Mouse (Mus musculus) right cerebral cortex, postnatal 4 days (tissue): ENCODE results near the gene Fam173b.

Experiments
- DNase-seq: peaks from one replicate; pipeline ENCODE4 v3.0.0-alpha.2; 2022

Gene Fam173b

DNA sequence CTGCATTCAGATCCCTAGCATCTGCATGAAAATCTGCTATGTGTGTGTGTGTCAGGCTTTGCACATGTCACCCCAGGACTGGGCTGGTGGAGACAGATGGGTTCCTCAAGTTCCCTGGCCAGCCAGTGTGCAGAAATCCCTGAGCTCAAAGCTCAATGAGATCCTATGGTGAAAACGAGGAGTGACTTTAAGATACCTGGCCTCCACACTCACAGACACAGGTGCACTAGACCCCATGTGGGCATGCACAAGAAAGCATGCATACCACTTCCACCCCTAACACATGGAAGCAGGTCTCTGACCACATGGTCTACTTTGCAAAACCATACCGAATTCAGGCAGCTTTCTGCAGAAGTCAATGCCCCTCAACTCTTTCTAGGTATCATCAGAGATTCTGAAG is 13.9 kb upstream of the Fam173b start:
- DNase-seq, result no peak

DNA sequence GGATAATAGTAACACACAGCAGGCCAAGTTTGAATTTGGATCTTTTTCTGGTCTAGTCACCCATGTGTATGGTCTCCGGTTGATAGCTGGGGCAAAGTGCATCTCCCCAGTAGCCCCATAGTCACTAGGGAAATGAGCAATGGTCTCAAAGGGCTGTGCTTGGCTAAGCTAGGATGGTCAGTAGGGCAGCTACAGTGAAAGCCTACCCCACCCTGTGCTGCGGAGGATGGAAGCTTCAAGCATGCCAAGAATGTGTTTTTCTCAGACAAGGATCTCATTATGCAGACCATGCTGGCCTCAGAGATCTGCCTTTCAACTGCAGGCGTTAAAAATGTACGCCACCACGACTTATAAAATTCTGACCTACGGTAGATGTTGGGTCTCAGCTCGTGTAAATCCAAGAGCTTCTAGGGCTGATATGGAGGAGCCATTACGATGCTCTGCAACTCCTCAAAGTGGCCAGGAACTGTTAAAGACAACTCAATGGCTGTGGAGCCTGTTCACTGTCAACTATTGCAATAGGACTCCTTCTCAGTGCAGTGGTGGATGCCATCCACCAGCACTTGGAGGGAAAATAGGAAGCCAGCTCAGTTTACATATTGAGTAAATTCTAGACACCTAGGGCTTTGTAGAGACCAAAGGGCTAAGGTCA is 12.5 kb upstream of the Fam173b start:
- DNase-seq, result no peak

DNA sequence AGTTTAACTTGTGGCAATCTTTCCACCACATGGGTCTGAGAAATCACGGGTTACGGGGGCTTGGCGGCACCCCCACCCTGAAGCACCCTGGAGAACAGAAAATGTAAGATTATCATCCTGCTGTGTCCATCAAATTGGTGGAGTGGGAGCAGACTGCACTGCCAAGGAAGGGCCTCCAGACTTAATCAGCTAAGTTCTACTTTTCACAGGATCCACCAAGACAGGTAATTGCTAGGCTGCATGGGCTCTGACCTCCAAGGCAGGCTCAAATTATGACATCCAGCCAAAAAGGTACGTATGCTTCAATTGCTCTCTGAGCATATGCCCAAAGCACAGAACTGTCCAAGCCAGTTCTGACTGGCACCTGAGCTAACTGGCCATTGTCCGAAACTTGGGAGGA is 11.5 kb upstream of the Fam173b start:
- DNase-seq, result no peak

DNA sequence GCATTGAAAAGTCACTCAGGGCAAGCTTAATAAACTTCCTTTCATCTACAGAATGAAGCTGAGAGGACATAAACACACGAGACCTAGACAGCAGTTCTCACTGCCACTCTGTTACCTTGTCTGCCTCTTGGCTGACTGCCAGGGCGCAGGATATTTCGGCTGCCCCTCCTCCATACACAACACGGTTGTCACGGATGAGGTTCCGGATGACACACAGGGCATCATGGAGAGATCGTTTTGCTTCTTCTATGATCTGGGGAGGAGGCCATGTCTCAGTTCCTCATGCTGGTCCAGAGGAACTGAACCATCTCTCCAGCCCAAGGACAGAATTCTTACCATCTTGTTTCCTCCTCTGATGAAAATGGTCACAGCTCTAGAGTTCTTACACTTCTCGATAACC is 9.1 kb upstream of the Fam173b start:
- no peak for DNase-seq

DNA sequence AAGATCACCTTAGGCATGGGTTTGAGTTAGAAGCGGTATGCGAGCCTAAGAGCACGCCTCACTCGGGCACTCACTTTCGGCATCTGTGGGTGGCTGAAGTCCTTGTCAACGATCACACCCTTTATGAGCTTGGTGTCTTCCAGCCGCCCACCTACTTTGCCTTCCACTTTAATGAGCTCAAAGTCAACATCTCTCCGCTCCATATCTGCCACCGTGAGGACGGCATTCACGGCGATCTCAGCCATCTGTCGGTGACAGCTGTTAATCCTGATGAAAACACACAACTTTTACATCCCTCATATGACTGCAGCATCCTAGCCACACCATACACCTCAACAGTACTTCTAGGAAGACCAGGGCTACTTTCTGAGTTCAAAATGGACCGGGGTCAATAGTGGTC is 7.4 kb upstream of the Fam173b start:
- no peak for DNase-seq

DNA sequence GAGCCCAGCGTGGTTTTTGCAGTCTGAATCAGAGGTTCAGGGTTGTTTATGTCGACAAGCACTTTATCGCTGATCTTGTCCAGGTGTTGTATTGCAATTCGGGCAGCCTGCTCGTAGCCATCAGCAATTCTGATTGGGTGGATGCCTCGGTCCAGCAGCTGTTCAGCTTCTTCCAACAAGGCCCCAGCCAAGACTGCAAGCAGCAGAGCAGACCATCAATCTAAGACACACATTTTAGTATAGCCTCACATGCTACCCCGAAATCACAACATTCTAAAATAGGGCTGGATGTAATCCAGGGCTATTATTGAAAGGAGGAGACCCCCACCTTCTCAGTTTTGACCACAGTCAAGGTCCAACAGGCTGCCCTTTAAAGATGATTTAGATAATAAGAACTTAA is 6.0 kb upstream of the Fam173b start:
- DNase-seq, result no peak

DNA sequence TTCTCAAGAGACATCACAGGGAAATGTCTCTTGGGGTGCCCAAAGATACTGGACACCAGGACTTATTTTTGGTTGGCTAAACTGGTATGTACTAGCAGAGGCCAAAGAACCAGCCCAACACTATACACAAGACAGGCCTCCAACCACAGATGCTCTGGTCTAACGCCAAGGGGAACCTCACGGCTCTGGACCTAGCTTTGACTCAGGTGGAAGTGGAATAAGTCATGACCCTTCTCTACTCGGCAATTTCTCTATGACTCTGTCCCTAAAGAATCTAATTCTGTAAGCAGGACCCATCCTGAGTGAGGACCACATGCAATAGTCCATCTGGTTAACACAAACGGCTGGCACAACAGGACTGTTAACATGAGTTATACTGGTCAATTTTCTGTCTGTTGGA is 1.8 kb upstream of the Fam173b start:
- DNase-seq, result no peak

DNA sequence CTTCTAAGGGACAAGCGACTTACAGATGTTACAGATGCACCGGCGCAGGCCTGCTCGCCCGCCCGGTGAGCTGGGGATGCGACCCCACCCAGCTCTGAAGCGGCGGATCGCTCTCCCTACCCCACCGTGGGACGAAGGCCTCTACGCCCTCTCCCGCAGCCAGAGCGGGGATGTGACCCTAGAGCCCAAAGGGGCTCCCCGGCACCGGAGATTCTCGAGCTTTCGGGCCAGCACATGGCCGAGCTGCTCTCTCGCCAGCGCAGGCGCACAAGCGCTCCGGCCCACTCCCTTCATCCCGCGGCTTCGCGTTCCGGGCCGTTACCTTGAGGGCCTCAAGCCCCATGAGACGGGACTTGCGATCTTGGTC is 390 bp upstream of the Fam173b start:
- no peak for DNase-seq

DNA sequence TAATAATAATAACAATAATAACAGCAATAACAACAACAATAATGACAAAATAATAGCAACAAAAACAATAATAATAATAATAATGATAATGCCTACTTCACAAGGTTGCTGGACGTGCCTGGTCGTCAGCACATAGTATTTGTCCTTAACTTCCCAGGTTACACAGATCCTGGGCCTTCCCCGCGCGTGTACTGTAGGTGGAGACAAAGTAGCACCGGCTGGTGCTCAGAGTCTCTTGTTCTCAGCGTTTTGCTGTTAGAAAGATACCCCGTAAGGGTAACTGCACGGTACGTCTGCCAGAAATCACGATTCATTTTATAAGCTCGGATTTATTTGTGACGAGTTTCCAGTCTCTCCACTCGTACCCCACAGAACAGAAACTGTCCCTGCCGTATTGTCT is 774 bp downstream of the Fam173b start:
- peak; percentile 63 for DNase-seq

DNA sequence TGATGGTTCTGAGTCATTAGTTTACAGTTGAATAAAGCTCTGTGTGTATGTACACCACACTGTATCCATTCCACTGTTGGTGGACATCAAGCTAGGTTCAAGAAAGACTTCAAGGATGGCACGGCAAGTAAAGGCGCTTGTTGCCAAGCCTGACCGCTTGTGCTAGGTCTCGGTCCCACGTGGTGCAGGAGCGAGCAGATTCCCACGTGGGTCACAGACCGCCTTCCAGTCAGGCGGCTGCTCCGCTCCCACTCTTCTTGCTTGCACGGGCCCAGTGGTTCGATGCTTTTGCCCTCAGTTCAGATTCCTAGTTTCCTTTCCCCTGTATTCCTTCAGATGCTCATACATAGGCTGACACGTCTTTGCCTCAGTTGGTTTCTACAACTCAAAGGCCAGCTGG is 1.5 kb downstream of the Fam173b start:
- no peak for DNase-seq

DNA sequence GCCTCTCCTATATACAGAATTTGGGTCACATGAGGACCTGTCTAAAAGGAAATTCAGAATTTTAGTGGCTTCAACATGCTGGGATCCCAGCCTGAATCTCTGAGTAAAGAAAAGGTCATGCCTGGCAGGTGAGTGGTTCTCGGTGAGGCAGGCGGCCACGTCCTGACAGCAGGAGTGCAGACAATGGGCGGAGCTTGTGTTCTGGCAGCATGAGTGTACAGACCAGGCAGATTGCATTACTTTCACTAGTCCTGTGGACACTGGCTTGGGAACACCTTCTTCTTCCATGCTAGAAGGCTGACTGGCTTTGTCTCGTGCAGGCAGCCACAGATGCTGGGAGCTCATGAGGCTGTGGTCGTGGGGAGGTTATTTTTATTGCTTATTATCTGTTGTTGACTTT is 5.2 kb downstream of the Fam173b start:
- DNase-seq, result no peak

DNA sequence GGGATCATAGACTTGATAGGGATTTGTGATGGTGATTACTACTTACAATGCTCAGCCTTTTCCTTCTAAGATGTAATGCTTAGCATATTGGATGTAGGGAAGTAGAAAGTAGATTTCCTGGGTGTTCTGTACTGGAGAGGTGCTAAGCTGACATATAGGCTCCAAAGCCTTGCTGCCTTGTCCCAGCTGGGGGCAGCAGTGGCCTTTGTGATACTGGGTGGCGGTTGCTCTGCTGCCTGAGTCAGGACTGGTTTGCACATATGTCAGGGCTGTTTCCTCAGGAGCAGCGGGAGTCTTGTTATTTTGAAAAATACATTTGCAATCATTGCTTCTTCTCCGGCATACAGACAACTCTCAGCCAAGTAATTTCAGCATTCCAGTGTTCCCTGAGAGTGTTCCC is 9.4 kb downstream of the Fam173b start:
- peak; percentile 58 for DNase-seq

DNA sequence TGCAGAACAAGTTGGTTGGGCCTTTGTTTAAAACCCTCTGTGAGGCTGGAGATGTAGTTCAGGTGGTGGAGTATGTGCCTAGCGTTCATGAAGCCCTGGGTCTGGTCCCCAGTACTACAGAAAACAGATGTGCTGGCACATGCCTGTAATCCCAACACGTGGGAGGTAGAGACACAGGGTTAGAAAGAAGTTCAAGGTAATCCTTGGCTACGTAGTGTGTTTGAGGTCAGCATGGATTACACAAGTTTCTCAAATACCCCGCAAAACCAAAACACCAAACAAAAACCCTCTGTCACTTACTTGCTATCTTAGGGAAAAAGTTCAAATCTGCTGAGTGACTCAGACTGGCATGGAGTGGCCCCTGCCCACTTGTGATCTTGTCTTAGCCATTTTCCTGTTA is 10.3 kb downstream of the Fam173b start:
- no peak for DNase-seq

DNA sequence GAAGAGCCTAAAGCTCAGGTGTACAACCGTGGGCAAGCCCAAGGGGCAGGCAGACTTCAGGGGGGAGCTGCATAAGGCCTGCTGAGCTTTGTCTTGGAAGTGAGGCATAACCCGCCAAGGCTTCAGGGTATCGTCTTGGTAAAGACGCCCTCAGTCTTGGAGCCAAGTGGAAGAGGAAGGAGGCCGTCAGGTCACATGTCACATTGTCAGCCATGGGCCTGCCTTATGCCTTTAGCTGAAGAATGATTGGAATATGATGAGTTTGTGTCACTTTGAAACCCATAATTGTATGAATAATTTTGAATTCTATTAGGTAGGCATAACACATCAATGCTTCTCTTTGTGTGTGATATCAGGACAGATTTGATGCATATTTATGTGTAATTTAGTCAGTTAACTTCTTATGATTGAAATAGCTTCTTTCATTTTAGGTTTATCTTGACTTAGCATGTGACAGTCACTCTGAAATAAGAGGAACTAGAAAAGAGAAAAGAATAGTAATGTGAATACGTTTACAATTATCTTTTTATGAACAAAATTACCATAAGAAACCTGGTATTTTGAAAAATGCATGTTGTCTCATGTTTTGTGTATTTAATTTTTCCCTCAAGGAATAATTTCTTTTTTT is 12.3 kb downstream of the Fam173b start:
- DNase-seq, result no peak

DNA sequence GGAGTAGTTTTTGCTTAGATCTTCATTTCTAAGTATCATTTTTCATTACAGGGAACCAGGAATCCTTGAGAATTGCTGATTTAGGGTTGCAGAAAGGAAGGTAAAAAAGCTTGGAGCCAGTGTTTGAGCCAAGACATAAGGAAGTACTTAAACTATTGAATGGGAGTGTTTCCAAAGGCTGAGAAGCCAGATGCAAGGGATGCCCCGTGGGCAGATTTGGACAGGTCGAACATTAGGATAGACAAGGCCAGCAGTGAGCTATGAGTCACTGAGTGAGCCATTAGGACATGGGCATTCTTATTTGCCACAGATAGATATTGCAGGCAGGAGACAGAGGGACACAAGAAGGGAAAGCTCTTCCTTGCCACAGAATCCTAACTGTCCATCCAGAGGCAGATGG is 13.0 kb downstream of the Fam173b start:
- no peak for DNase-seq

DNA sequence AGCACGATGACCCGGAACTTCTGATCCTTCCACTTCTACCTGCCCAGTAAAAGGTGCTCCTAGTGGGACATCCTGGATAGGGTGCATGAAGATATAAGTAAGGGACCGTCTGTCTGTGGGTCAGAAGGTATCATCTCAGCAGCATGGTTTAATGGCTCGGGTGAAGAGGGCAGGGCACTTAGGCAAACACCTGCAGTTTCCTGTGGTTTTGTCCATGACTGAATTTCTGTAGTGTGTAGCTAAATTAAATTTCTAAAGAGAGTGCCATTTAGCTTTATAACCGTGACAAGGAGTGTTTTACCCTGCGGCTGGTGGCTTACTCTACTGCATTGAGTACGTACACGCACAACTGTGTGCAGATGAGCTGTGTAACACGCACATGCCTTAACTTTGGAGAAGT is 15.6 kb downstream of the Fam173b start:
- no peak for DNase-seq

DNA sequence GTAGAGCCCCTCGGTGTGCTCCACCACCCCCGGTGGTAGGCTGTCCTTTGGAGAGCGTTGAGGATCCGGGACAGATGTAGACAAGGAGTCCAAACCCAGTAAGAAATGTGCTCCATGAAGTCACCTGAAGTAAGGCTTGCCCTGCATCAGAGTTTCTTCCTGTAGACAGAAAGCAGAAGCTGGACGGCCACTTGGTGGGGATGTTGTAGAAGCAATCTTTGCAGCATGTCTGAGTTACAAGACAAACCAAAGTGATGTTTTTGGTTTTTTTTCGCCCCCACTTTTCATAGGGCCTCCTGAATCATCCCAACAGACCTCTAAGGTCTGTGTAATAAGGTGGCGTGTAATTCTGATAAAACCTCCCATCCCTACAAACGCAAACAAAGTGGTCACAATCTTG is 17.9 kb downstream of the Fam173b start:
- DNase-seq, result peak; percentile 54

DNA sequence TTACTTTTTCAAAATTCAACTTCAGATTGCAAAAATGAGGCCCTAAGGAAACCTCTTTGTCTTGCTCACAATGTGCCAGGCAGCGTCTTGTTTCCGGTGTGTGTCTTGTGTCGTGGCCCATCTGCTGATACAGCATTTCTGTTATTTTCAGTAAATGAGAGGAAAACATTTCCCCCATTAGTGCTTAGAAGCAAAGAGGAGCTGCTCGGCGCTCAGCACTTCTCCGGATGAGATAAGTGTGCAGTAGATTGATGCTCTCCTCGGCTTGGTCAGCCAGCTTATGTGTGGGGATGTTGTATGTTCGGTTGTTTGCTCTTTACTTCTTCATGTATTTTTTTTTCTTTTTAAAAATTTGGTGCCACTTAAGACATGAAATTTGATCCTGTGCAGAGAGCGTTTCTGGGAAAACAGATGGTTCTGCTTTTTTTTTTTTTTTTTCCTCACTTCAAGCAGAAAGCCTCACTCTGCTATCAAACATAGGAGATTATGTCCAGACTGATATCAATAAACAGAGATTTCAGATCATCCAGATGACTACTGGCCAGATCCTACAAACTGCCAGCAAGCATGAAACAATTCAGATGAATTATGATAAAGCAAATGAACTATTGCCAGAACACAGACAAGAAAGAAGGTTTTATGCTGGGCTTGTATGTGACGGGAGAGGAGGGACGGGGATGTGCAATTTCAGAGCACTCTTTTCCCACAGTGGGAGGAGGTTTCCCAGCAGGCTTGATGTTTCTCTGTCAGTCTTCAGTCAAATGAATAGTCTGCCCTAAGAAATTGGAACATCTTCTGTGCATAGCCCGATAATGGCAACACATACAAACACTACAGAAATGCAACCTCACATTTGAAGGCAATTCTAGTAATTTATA is 25.9 kb downstream of the Fam173b start:
- no peak for DNase-seq

DNA sequence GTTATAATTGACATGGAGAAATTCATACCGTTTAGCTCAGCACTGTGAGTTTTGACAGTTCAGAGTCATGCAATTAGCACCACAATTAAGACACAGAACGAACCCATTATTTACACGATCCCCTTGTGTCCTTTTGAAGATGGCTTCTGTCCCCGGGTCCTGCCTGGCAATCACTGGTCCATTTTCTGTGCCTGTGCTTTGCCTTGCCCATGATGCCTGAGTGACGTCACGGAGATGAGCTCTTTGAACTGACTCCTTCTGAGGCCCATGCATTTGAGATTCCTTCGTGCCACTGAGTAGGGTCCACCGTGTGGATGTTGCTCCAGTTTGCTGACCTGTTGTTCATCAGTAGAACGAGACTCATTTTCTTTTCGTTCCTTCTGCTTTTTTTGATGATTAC is 26.5 kb downstream of the Fam173b start:
- DNase-seq, result no peak

DNA sequence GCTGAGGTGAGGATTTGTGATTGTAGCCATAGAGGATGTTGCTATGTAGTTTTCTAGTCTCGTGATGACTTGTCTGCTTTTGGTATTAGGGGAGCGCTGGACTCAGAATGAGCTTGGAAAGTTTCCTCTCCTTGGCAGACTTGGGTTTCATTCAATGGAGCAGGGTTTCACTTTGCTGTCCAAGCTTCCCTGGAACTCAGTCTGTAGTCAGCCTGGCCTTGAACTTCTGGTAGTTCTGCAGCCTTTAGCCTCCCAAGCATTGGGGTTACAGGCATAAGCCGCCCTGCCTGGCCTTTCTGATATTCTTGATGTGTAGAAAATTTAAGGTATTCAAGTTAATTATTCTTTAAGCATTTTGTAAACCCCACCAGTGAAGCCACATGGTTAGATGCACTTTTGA is 27.9 kb downstream of the Fam173b start:
- no peak for DNase-seq

DNA sequence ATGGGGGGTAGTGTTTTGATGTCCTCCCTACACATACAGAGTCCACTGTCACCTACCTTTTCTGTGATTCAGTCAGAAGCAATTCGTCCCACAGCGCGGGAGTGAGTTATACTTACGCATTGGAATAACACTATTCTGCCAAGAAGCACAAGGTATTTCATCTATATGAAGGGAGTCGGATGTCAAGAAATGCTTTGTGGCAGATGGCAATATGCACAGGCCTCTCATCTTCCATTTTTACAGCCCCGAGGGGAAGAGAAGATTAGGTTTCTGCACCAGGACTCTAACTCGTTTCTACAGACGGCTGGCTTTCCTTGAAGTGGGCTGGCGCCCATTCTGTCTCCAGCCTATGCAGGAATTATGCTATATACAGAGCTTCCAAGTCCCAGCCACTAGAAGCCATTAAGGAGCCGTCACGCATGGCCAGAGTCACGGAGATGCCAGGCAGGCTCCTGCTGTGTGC is 29.8 kb downstream of the Fam173b start:
- no peak for DNase-seq

DNA sequence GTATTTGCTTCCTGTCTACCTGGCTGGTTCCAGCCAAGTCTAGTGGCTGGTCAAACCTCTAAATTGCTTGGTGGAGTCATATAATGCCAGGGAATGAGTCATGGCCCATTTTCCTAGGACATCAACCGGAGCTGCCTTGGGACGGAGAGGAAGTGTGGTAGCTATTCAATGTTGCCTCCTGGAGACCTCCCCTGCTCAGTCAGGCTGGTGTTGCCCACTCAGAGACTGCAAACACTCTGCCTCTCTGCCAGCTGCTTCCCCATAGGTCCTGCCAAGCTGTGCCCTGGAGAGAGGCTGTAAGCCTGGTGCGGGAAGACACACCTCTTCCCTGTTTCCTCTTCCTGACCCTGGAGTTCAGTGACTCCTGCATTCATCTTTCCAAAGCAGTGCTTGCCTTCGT is 30.8 kb downstream of the Fam173b start:
- no peak for DNase-seq

DNA sequence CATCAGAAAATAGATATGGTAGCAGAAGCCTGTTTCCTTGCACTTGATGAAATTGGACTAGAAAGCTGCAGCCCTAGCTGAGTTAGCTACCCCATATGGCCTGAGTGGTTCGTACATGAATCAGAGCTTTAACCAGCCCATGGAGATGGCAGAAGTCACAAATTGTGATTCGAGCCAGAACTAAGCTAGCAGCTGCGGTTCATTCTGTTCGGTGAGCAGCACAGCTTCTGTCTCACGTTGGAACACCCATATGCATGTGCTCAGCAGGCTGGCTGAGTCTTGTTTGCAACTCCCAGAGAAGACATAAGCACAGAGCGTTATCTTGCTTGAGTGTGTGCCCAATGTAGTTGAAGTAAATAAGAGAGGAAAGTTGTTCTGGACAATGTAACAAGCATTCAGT is 32.9 kb downstream of the Fam173b start:
- DNase-seq, result peak; percentile 29

DNA sequence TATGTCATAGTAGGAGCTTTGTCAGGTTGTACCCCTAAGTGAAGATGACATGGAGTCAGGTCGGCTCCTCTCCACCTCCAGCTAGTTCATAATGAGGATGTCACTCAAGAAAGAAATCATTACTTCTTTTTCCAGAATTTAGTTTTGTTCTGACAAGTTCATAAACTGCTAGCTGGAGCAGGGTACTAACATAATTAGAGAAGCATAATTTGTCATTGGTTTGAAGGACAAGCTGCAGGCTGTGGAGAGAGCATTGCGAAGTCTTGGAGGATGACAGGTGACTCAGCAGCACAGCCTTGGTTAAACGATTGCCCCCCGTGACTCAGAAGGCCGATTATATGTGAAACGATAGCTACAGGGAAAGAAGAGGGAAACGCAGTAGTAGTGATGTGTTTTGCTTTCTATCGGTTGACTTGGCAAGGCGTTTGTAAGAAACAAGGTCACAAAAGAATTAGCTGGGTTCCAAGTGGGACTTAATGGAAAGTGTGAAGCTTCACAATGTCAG is 34.5 kb downstream of the Fam173b start:
- DNase-seq, result no peak
